Mouse (Mus musculus): Measurements from ENCODE around the gene F12.

Gene F12

GRCm38 (mm10) chr13:55426613-55427012, at the start of gene F12:
Gene F12 (minus strand): TSS chr13:55426793.
- no peak for DNase-seq (ENCODE audit: low read depth, low spot score)

GRCm38 (mm10) chr13:55476256-55476655, 49.7 kb upstream of the F12 start:
- DNase-seq (ENCODE audit: low read depth, low spot score) = no peak

DNA sequence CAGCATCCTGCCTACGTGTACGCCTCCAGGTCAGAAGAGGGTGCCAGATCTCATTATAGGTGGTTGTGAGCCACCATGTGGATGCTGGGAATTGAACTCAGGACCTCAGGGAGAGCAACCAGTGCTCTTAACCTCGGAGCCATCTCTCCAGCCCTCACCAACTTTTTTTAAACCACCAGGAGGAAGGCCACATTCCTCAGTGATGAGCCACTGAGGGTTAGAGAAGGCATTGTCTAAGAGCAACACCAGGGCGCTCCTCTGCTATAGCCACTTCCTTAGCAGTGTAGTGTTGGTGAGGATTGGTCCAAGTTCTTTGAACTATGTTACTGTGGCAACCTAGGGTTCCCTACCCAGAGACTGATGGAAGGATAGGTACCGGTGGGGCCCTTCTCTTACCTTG, 49.2 kb upstream of the F12 start:
- no peak for DNase-seq (ENCODE audit: low read depth, low spot score)

DNA sequence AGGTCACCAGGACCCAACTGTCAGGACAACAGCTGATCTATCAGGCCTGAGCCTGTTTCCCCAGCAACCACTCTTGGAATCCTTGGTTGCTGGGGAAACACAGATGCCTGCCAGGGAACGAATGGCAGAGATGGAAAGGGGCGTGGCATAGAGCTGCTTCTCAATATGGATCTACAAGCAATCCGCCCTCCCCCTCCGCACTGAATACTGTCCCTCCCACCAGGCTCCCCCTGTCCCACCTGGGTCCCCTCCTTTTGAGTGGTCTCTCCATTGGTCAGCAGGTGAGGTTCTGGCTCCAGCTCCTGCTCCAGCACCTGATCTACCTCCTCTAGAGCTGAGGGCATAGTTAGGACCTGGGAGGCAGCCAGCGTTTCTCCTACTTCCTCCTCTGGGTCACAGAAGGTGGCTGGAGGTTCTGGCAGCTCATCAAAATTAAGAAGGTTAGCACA, 48.1 kb upstream of the F12 start:
- no peak for DNase-seq (ENCODE audit: low read depth, low spot score)

GRCm38 (mm10) chr13:55473961-55474360, 47.4 kb upstream of the F12 start:
- DNase-seq (ENCODE audit: low read depth, low spot score) = no peak

DNA sequence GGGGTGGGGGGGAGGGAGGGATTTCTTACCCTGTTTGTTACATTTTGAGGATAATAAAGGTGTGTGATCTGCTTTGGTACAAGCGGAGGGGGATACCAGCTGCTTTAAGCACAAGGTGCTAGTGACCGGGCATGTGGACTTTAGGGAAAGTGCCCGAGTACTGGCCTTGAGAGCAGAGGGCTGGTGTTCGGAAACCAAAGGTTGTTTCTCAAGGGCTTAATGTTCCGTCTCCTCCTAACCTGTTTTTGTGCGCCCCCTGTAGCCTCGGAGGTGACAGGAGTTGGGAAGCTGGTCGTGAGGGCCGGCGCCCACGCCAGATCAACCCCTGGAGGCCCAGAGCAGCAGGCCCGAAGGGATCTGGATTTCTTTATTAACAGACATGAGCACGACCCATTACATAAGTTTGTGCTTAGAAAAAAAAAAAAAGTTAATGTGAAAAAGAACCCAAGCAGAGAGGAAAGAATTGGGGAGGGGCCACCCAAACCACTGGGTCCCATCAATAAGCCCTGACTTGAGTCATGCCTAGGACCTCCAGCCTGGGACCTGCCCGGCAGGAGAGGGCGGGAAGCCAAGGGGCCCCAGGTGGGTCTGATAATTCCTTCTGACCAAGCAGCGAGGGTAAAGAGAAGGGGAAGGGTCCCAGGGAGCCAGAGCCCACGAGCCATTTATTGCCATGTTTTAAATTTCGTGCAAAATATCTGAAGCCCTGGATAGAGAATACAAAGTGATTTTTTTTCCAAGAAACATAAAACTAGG, 46.7 kb upstream of the F12 start:
- no peak for DNase-seq (ENCODE audit: low read depth, low spot score)

DNA sequence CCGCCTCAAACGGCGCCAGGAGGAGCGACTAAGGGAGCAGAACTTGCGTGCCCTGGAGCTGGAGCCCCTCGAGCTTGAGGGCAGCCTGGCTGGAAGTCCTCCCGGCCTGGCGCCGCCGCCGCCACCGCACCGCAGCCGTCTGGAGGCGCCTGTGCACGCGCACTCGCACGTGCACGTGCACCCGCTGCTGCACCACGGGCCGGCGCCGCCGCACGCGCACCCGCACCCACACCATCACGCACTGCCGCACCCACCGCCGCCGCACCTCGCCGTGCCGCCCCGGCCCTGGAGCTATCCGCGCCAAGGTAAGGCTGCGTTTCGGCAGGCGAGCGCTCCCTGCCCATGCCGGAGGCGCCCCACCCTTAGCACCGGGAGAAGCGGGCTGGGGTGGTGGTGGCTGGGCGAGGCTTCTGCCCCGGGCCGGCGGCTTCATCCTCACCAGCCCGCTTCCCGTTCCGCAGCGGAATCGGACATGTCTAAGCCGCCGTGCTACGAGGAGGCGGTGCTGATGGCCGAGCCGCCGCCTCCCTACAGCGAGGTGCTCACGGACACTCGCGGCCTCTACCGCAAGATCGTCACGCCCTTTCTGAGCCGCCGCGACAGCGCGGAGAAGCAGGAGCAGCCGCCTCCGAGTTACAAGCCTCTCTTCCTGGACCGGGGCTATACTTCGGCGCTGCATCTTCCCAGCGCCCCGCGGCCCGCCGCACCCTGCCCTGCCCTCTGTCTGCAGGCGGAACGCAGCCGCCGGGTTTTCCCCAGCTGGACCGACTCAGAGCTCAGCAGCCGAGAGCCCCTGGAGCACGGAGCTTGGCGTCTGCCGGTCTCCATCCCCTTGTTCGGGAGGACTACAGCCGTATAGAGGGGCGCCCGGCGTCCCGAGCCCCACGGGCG, 45.8 kb upstream of the F12 start:
- DNase-seq (ENCODE audit: low read depth, low spot score) = no peak

- DNase-seq (ENCODE audit: low read depth, low spot score) = no peak
Observed at GRCm38 (mm10) chr13:55471819-55472131, 45.2 kb upstream of the F12 start.

- DNase-seq (ENCODE audit: low read depth, low spot score) = no peak
Observed at GRCm38 (mm10) chr13:55471156-55471818, 44.7 kb upstream of the F12 start.

GRCm38 (mm10) chr13:55470372-55470771, 43.8 kb upstream of the F12 start:
- no peak for DNase-seq (ENCODE audit: low read depth, low spot score)

GRCm38 (mm10) chr13:55468851-55469560, 42.4 kb upstream of the F12 start:
- DNase-seq (ENCODE audit: low read depth, low spot score) = no peak

GRCm38 (mm10) chr13:55465830-55466440, 39.3 kb upstream of the F12 start:
- DNase-seq (ENCODE audit: low read depth, low spot score) = no peak

GRCm38 (mm10) chr13:55465184-55465583, 38.6 kb upstream of the F12 start:
- no peak for DNase-seq (ENCODE audit: low read depth, low spot score)

DNA sequence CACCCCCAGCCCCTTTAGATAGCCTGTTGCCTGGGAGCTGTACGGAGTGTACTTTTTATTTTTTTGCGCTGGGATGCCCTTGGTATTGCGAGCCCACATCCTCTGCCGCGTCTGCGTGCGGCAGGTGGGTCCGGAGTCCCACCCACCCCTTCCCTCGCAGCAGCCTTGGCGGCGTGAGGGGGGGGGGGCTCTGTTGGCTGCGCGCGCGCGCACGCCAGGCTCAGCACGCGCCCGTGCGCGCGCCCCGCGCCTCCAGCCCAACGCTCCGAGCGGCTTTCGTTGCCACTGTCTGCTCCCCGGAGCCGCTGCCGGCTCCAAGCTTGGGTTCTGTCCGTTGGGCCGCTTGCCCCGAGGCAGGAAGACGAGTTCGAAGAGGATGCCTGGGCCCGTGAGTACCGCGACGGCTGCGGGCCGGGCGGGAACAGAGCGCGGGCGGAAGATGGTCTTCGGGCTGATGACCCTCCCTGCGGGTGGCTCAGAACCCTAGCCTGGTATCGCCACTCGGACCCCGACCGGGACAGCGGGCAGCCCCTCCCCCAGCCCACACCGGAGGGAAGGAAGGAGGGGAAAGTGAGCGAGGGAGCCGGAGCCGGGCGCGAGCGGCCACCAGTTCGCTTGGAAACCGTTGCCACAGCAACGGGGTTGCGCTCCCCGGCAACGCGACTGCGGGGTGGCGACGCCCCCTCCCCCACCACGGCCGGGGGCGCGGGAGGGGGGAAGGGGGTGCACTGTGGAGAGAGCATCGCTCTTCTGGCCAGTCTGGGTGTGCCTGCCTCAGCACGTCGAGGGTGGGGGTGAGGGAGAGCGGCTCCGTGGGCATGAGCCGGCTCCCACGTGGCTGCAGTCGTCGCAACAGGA, 37.7 kb upstream of the F12 start, which contains the start of gene Prr7:
Prr7 (plus strand) TSS at position 241 of the 858 bp plus-strand sequence.
- no peak for DNase-seq (ENCODE audit: low read depth, low spot score)

DNA sequence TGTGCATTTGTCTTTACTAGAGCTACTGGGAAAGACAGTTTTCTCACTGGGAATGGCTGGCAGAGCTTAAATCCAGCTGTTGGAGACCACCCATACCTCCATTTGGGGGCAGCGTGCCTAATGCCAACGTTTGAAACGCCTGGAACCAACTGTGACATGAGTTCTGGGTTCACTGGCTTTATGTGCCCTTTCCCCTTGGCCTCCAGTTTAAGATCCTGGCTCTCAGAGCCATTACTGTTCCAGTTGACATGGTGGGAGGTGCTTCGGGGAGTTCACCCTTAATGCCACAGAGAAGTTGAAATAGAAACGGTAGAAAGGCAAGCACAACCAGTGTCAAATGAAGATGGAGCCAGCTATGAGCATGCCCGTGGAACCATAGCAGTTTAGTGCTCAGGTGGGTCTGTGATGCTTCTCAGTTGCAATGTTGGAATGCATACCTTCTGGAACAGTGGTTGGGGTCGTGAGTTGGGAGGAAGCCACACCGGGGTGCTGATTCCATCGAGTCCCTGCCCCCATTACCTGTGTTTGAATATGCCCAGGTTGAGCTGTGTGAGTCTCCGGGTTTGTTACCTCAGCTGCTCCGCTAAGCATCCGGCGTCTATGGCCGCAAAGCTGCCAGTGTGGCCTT, 36.9 kb upstream of the F12 start:
- DNase-seq (ENCODE audit: low read depth, low spot score) = no peak

DNA sequence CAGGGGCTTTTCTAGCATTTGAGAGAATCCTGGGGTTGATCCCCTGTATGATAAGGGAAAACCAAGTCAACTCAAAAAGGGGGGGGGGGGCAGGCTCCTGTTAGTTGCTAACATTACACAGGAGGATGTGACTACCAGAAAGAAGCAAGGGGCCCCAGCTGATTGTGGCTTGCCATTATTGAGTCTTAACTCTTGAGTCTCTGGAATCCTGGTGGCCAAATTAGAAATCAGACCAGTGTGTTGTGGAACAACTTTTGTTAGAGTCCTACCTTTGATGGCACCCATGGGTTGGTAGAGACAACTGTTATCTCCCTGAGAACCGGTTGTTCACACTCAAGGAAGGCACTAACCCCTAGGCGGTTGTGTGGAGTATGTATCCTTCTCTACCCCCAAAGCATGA, 36.4 kb upstream of the F12 start:
- DNase-seq (ENCODE audit: low read depth, low spot score) = no peak

- DNase-seq (ENCODE audit: low read depth, low spot score) = no peak
Observed at GRCm38 (mm10) chr13:55451785-55452549, 25.4 kb upstream of the F12 start.

- no peak for DNase-seq (ENCODE audit: low read depth, low spot score)
Observed at GRCm38 (mm10) chr13:55451296-55451695, 24.7 kb upstream of the F12 start.

- no peak for DNase-seq (ENCODE audit: low read depth, low spot score)
Observed at GRCm38 (mm10) chr13:55450511-55450980, 24.0 kb upstream of the F12 start.

All from telencephalon, adult 2 months (tissue).